Mouse (Mus musculus): ENCODE data around the gene Hist1h2ak. TPM values are rescaled to one million over a fixed set of nuclear protein-coding genes. Genes with fewer than 3 reads are reported as not detected.
A peak's percentile ranks its signal among the peaks of the same experiment; 100 is the strongest.
"Not testable (repeated sequence)": the region's sequence is repeated elsewhere in the genome, so short reads cannot be mapped to it uniquely, and the experiment has no call there.

The Hist1h2ak gene
- total RNA-seq, 2 experiments from 2014 or later, result 8.6 to 1,478 TPM

- ATAC-seq (replicated peaks; ENCODE audit: poor library complexity, severe bottlenecking), result no peak
These were observed 31.2 kb downstream of the Hist1h2ak start for GRCm38 (mm10) chr13:21722373-21722925.

- peak; percentile 94 for ATAC-seq (replicated peaks; ENCODE audit: poor library complexity, severe bottlenecking)
These were observed 31.8 kb downstream of the Hist1h2ak start, which contains the start of gene Hist1h2bm for GRCm38 (mm10) chr13:21721757-21722372. Gene Hist1h2bm, plus strand, starts transcription at chr13:21722044.

GRCm38 (mm10) chr13:21721107-21721756 is 32.4 kb downstream of the Hist1h2ak start:
- ATAC-seq (replicated peaks; ENCODE audit: poor library complexity, severe bottlenecking), result not testable (repeated sequence)

- no peak for ATAC-seq (replicated peaks; ENCODE audit: poor library complexity, severe bottlenecking)
These were observed 35.1 kb downstream of the Hist1h2ak start for GRCm38 (mm10) chr13:21718381-21719080.

- peak; percentile 33 for ATAC-seq (replicated peaks; ENCODE audit: poor library complexity, severe bottlenecking)
These were observed 36.0 kb downstream of the Hist1h2ak start, which contains the start of gene Hist1h3h for GRCm38 (mm10) chr13:21717397-21718357. Gene Hist1h3h, plus strand, starts transcription at chr13:21717659.

GRCm38 (mm10) chr13:21716540-21717391 is 36.9 kb downstream of the Hist1h2ak start:
- ATAC-seq (replicated peaks; ENCODE audit: poor library complexity, severe bottlenecking), result peak; percentile 43

GRCm38 (mm10) chr13:21715864-21716539 is 37.6 kb downstream of the Hist1h2ak start, which contains the start of the genes Hist1h2bl and Hist1h2ai:
Gene Hist1h2bl, minus strand, starts transcription at chr13:21716143.
Gene Hist1h2ai, plus strand, starts transcription at chr13:21716422.
- peak; percentile 81 for ATAC-seq (replicated peaks; ENCODE audit: poor library complexity, severe bottlenecking)

- peak; percentile 20 for ATAC-seq (replicated peaks; ENCODE audit: poor library complexity, severe bottlenecking)
These were observed 38.3 kb downstream of the Hist1h2ak start for GRCm38 (mm10) chr13:21715131-21715863.

- peak; percentile 21 for ATAC-seq (replicated peaks; ENCODE audit: poor library complexity, severe bottlenecking)
These were observed 38.9 kb downstream of the Hist1h2ak start for GRCm38 (mm10) chr13:21714725-21715124.

GRCm38 (mm10) chr13:21711698-21712097 is 41.9 kb downstream of the Hist1h2ak start:
- no peak for ATAC-seq (replicated peaks; ENCODE audit: poor library complexity, severe bottlenecking)

- peak; percentile 46 for ATAC-seq (replicated peaks; ENCODE audit: poor library complexity, severe bottlenecking)
These were observed 42.7 kb downstream of the Hist1h2ak start for GRCm38 (mm10) chr13:21710821-21711525.

GRCm38 (mm10) chr13:21710031-21710711 is 43.5 kb downstream of the Hist1h2ak start:
- ATAC-seq (replicated peaks; ENCODE audit: poor library complexity, severe bottlenecking), result peak; percentile 89

GRCm38 (mm10) chr13:21706669-21707068 is 47.0 kb downstream of the Hist1h2ak start:
- no peak for ATAC-seq (replicated peaks; ENCODE audit: poor library complexity, severe bottlenecking)

Data from granulocyte monocyte progenitor cell, adult 5-6 weeks (primary cell).